Mouse (Mus musculus) forebrain, embryonic 14.5 days (tissue): ENCODE measurements around the gene Dimt1. TPM values are rescaled to one million over a fixed set of nuclear protein-coding genes. Genes with fewer than 3 reads are reported as not detected.

Source experiments
- ATAC-seq: fragments of 200-750 bp; cut with Nextera tagmentation; 2 replicates; pipeline ENCODE4 v1.8.0; 2017; ENCODE audit warnings: mild to moderate bottlenecking, moderate library complexity
- DNase-seq: peaks from one replicate; pipeline ENCODE4 v3.0.0-alpha.2; 2015; ENCODE audit warnings: low spot score
- H3K27ac ChIP-seq: fragments of 300-500 bp; sonication (generic); 2 replicates; pipeline ENCODE4 v1.5.1; 2014; ENCODE audit warnings: low read depth, mild to moderate bottlenecking, control low read depth, low read length, moderate library complexity
- H3K27me3 ChIP-seq: fragments of 300-500 bp; sonication (generic); replicated peaks from 2 replicates; pipeline ENCODE4 v1.6.1; 2014; ENCODE audit warnings: low read length, control low read depth, mixed read lengths; ENCODE audit not compliant: control insufficient read depth, insufficient read depth
- H3K36me3 ChIP-seq: fragments of 300-500 bp; sonication (generic); 2 replicates; pipeline ENCODE4 v1.6.1; 2014; ENCODE audit warnings: low read length, control low read depth; ENCODE audit not compliant: control insufficient read depth, insufficient read depth
- H3K4me1 ChIP-seq: fragments of 300-500 bp; sonication (generic); 2 replicates; pipeline ENCODE4 v1.6.1; 2014; ENCODE audit warnings: antibody characterized with exemption, low read length, control low read depth; ENCODE audit not compliant: control insufficient read depth, insufficient read depth
- H3K4me2 ChIP-seq: fragments of 300-500 bp; sonication (generic); 2 replicates; pipeline ENCODE4 v1.6.1; 2014; ENCODE audit warnings: mild to moderate bottlenecking, control low read depth, low read length
- H3K4me3 ChIP-seq: fragments of 300-500 bp; sonication (generic); 2 replicates; pipeline ENCODE4 v1.5.1; 2014; ENCODE audit warnings: low read depth, low read length, control low read depth
- H3K9ac ChIP-seq: fragments of 300-500 bp; sonication (generic); 2 replicates; pipeline ENCODE4 v1.6.1; 2014; ENCODE audit warnings: mild to moderate bottlenecking, low read length, control low read depth, moderate library complexity
- H3K9me3 ChIP-seq: fragments of 300-500 bp; sonication (generic); replicated peaks from 2 replicates; pipeline ENCODE4 v1.6.1; 2016; ENCODE audit warnings: low read length, control low read depth, mixed read lengths; ENCODE audit not compliant: control insufficient read depth
- WGBS: fragments of 180-500 bp; shearing (Covaris S2); extraction: QIAGEN DNeasy Blood & Tissue Kit; methylation state at CpG from one replicate; pipeline ENCODE4 v1.1.7; 2014; 5-methylcytosine and 5-hydroxymethylcytosine counted together
- polyA plus RNA-seq: library from polyadenylated mRNA; unstranded; fragments of >200 nt; fragmentation: Nextera tagmentation; extraction: Ambion mirVana; gene quantifications from 2 replicates; pipeline ENCODE4 v1.2.1, GENCODE M21; 2014

Dimt1 gene
- polyA plus RNA-seq, 1 experiment from 2014 or later = 47.6 TPM

GRCm38 (mm10) chr13:106998671-106999070 is 51.7 kb downstream of the Dimt1 start:
- WGBS = 92% methylated on average over 5 of the region's 5 CpGs
- no peaks in the 10 kb centered on the region for H3K9me3 ChIP-seq
- ATAC-seq = no peak

GRCm38 (mm10) chr13:107003211-107003610 is 56.3 kb downstream of the Dimt1 start:
- Histone ChIP-seq H3K4me1 (no peaks in the 10 kb centered on the region), H3K4me3 (no peak overlapping the region), H3K36me3 (no peaks in the 10 kb centered on the region), H3K9me3 (no peaks in the 10 kb centered on the region), H3K27me3 (no peaks in the 10 kb centered on the region), H3K9ac (no peak overlapping the region), H3K27ac (no peak overlapping the region), H3K4me2 (no peak overlapping the region)
- WGBS = 94% methylated on average over 2 of the region's 2 CpGs
- DNase-seq (no peak), ATAC-seq (no peak)

More at GRCm38 (mm10) chr13:106998671-106999070, 51.7 kb downstream of the Dimt1 start:
- DNase-seq = no peak
- no peaks in the 10 kb centered on the region for H3K4me1 ChIP-seq
- H3K4me3 ChIP-seq = no peak overlapping the region
- no peaks in the 10 kb centered on the region for H3K36me3 ChIP-seq
- no peak overlapping the region for H3K9ac ChIP-seq
- H3K4me2 ChIP-seq = no peak overlapping the region
- no peaks in the 10 kb centered on the region for H3K27me3 ChIP-seq
- H3K27ac ChIP-seq = no peak overlapping the region

- no peak overlapping the region for H3K4me2 ChIP-seq
- 90% methylated on average over 4 of the region's 4 CpGs for WGBS
- no peaks in the 10 kb centered on the region for H3K27me3 ChIP-seq
- no peak overlapping the region for H3K4me3 ChIP-seq
- ATAC-seq (no peak), DNase-seq (no peak)
- H3K9ac ChIP-seq = no peak overlapping the region
- H3K9me3 ChIP-seq = no peaks in the 10 kb centered on the region
- no peaks in the 10 kb centered on the region for H3K36me3 ChIP-seq
- no peak overlapping the region for H3K27ac ChIP-seq
- H3K4me1 ChIP-seq = peaks cover under 1% of the 10 kb centered on the region; the same call in 1 of the 2 replicates
Measured at GRCm38 (mm10) chr13:107008174-107008573, 61.2 kb downstream of the Dimt1 start.

Other genes with a start within 250 kb of the Dimt1 start
- 46.8 and 50.6 TPM in 2 replicates for gene Ipo11, start 10.2 kb upstream of the Dimt1 start, polyA plus RNA-seq
- 31.6 and 33.3 TPM in 2 replicates for gene Kif2a, start 75.0 kb downstream of the Dimt1 start, polyA plus RNA-seq